Mouse (Mus musculus): ENCODE measurements around the gene Map3k21.
A peak's percentile ranks its signal among the peaks of the same experiment; 100 is the strongest.

The Map3k21 gene

DNA sequence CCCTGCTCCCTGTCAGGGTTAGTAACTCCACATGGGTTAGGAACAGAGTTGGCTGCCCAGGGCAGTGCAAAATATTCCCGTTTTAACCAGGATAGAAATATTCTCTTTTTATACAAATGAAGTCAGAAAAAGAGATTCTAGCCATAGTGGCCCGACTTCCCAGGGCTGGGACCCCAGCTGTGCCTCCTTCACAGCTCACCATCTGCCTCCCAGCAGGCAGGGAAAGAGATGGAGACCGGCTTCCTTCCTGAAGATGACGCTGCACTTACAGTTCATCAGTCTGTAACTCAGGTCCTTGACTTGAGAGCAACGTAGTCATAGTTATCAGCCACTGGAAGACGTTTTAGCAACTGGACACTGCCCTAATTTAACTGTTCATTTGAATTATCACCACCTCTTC lies 70.6 kb downstream of the Map3k21 start:
- DNase-seq: no peak

DNA sequence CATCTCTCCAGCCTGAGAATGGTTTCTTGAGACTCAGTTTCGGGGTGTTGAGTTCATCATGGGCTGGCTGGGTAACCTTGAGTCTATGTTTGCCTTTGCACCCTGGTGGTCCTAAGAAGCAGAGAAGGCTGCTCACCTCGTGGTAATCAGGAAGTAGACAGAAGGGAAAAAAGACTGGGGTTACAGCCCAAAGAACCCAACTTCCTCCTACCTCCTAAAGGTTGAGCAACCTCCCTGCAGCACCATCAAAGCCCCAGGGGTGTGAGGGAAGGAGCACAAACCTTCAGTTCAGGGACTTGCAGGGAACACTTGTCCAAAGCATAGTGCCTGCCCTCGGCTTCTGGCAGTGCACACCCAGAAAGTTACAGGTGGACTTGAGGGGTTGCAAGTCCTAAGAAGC lies 73.3 kb downstream of the Map3k21 start:
- no peak for DNase-seq

DNA sequence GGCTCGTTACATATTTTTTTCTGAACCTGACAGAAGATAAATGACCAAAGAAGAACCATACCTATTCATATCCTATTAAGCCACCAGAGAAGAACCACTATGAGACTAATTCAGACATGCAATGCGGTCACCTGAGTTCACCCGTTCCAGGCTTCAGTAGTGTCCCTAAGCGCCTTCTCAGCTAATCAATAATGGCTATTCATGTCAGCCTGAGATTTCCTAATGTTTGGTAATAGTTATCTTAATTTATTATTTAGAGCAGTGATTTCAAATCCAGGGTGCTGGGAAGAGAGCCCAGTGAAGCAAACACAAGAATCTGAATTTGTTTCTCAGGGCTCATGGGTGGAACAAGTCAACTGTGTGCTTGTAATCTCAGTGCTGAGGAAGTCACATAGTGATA lies 73.9 kb downstream of the Map3k21 start:
- DNase-seq: no peak

GRCm38 (mm10) chr8:125985364-125985763 lies 75.1 kb downstream of the Map3k21 start:
- DNase-seq: no peak

- no peak for DNase-seq
Measured at GRCm38 (mm10) chr8:125986999-125987589, 76.8 kb downstream of the Map3k21 start.

DNA sequence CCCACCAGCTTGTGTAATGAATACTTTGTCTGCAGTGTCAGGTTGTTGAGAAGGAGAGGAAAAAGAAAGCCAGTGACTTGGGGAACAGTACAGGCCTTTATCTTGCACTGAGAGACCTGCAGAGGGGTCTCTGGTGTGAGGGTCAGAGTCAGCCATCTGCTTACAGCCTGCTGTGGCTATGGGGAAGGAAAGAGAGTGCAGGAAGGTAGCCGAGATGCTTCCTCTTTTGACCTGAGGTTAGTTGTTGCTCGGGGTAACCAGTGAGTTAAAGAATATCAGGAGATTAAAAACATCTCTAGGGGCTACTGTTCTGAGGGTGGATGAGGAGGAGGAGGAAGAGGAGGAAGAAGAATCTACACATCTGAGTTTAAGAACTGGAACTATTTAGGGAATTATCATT lies 77.7 kb downstream of the Map3k21 start:
- no peak for DNase-seq

GRCm38 (mm10) chr8:125993636-125994035 lies 83.4 kb downstream of the Map3k21 start:
- DNase-seq: no peak

- DNase-seq: peak; percentile 62
Measured at GRCm38 (mm10) chr8:125995101-125995986, 85.1 kb downstream of the Map3k21 start, which contains the start of gene Kcnk1. Kcnk1 (plus strand) TSS chr8:125995170.

DNA sequence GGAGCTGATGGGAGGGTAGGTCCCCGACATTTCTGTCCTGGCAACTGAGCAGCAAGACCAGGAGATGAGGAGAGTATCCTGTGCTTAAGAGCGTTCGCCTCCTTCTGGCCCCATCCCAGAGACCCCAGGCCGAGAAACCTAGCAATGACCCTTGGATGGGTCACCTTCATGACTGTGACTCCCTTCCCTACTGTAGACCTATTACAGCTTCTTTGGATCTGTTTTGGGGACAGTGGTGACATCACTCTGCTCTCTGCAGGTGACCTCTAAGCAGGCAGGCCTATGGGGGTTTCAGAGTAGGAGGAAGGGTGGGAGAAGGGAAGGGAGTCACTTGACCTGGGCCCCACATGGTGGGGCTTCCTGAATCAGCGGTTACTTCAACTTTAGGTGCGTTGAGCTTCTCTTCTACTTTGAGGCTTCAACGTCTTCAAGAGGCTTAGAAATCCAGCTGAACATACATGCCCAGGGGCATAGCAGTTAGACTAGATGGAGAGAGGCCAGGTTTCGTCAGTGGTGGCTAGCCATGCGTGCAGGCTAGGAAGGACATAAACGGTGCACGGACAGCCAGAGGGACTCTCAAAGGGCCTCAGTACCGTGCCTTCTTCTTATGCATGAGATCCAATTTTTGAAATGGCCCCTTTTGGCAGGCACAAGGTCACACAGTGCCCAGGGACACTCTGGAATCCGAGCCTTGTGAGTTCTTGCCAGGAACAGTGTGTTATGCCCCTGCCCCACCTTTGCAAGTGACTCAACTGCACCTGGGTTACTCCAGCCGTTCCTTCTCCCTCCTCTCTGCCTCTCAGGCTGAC lies 86.0 kb downstream of the Map3k21 start:
- DNase-seq: peak; percentile 8

GRCm38 (mm10) chr8:125996980-125997379 lies 86.7 kb downstream of the Map3k21 start:
- DNase-seq: no peak
